Mouse (Mus musculus) heart, embryonic 16.5 days (tissue): ENCODE measurements around the gene Ankrd13b. TPM values are rescaled to one million over a fixed set of nuclear protein-coding genes. Genes with fewer than 3 reads are reported as not detected.

Experiments used
- ATAC-seq: fragments of 200-750 bp; cut with Nextera tagmentation; replicated peaks from 2 replicates; pipeline ENCODE4 v1.8.0; 2017; ENCODE audit warnings: moderate number of reproducible peaks; ENCODE audit not compliant: insufficient read depth, low FRiP score; ENCODE audit errors: extremely low read depth
- H3K27ac ChIP-seq: fragments of 300-500 bp; sonication (generic); 2 replicates; pipeline ENCODE4 v1.5.1; 2014; ENCODE audit warnings: mild to moderate bottlenecking, low read length, control low read depth, moderate library complexity
- H3K27me3 ChIP-seq: fragments of 300-500 bp; sonication (generic); 2 replicates; pipeline ENCODE4 v1.6.1; 2014; ENCODE audit warnings: low read length, mixed read lengths; ENCODE audit not compliant: control insufficient read depth, insufficient read depth
- H3K36me3 ChIP-seq: fragments of 300-500 bp; sonication (generic); 2 replicates; pipeline ENCODE4 v1.6.1; 2014; ENCODE audit not compliant: control insufficient read depth, insufficient read depth
- H3K4me1 ChIP-seq: fragments of 300-500 bp; sonication (generic); 2 replicates; pipeline ENCODE4 v1.6.1; 2014; ENCODE audit warnings: low read length, mixed read lengths; ENCODE audit not compliant: control insufficient read depth, insufficient read depth
- H3K4me2 ChIP-seq: fragments of 300-500 bp; sonication (generic); 2 replicates; pipeline ENCODE4 v1.6.1; 2014; ENCODE audit warnings: low read depth, mild to moderate bottlenecking, control low read depth, low read length
- H3K4me3 ChIP-seq: fragments of 300-500 bp; sonication (generic); 2 replicates; pipeline ENCODE4 v1.5.1; 2014; ENCODE audit warnings: mild to moderate bottlenecking, control low read depth, low read length
- H3K9ac ChIP-seq: fragments of 300-500 bp; sonication (generic); 2 replicates; pipeline ENCODE4 v1.6.1; 2014; ENCODE audit warnings: low read length, control low read depth
- H3K9me3 ChIP-seq: fragments of 300-500 bp; sonication (generic); replicated peaks from 2 replicates; pipeline ENCODE4 v1.6.1; 2016; ENCODE audit warnings: low read length; ENCODE audit not compliant: control insufficient read depth
- WGBS: fragments of 180-500 bp; shearing (Covaris S2); extraction: QIAGEN DNeasy Blood & Tissue Kit; methylation state at CpG from one replicate; pipeline ENCODE4 v1.1.7; 2014; 5-methylcytosine and 5-hydroxymethylcytosine counted together
- polyA plus RNA-seq: library from polyadenylated mRNA; unstranded; fragments of >200 nt; fragmentation: Nextera tagmentation; extraction: Ambion mirVana; gene quantifications from 2 replicates; pipeline ENCODE4 v1.2.1, GENCODE M21; 2015

The Ankrd13b gene
- polyA plus RNA-seq, 1 experiment from 2014 or later = 2.0 TPM

DNA sequence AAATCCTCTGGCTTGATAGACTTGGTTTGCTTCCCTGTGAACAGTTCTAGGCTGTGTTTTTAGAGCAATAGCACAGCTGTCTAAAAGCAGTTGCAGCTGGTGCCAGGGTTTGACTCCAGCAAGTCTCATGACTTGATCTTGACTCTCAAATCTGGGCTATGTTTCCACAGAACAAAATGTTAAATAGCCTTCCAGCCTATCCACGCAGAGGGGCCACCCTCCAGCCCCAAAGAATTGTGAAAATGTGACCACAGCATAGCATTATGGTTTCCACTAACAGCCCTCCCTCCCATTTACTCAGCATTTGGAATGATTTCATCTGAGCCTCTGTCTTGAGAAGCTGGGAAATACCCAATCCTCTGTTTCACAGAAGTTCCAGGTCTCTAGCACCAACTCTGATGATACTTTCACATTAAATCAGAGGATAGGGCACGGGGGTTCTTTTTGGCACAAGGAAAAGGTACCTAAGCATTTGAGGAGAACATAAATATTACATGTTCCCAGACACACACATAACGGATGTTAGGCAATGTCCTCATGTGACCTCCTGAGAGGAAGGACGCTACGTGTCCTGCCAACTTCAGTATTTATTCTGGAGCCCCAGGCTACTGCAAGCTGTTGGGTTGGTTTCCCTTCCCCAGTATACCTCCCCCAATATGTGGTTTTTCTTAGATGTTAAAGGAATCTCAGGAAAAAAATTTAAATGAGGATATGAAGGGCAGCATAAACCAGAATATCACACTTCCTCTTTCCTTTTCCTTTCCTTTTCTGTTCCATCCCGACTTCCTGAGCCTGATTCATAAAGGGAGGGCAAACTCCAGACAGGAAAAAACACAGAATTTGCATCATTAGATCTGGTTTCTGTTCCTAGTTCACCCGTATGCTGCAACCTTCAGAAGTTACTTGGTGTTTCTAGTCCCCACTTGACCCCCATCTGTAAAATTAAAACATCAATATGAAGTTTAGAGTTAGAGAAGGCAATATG, 47.0 kb downstream of the Ankrd13b start:
- Histone ChIP-seq H3K4me1 (peaks cover 44% of the 10 kb centered on the region), H3K9ac (no peak overlapping the region), H3K4me3 (no peak overlapping the region), H3K9me3 (no peaks in the 10 kb centered on the region), H3K4me2 (no peak overlapping the region), H3K27ac (peak overlapping the region; percentile 65), H3K27me3 (no peaks in the 10 kb centered on the region), H3K36me3 (peaks cover 23% of the 10 kb centered on the region; the same call in 1 of the 2 replicates)
- no peak for ATAC-seq
- WGBS = 58% methylated on average over 7 of the region's 7 CpGs

DNA sequence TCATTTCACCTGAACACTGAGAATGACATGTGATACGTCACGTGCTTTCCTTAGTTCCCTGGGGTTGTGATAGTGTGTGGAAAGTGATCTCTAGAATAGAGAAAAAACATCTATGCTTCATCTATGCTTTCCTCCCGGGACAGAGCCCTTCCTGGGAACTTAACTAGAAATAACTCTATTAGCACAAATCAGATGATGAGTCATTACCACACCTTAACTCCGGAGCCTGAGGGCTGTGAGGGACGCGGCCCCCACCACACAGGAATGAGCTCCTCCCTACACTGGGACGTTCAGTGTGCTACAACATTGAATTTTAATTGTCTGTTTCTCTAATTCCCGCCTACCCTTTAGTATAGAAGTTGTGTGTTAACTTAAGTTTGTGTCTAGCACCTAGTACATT, 48.5 kb downstream of the Ankrd13b start:
- no peaks in the 10 kb centered on the region for H3K27me3 ChIP-seq
- H3K27ac ChIP-seq = peak overlapping the region; percentile 75
- 65% methylated on average over 8 of the region's 8 CpGs for WGBS
- no peak for ATAC-seq
- H3K4me1 ChIP-seq = peaks cover 38% of the 10 kb centered on the region
- no peak overlapping the region for H3K4me3 ChIP-seq
- H3K9ac ChIP-seq = no peak overlapping the region
- H3K9me3 ChIP-seq = no peaks in the 10 kb centered on the region
- peaks cover 23% of the 10 kb centered on the region; the same call in 1 of the 2 replicates for H3K36me3 ChIP-seq
- H3K4me2 ChIP-seq = no peak overlapping the region

GRCm38 (mm10) chr11:77440081-77440480, 49.4 kb downstream of the Ankrd13b start:
- Histone ChIP-seq H3K4me1 (peaks cover 35% of the 10 kb centered on the region), H3K27me3 (no peaks in the 10 kb centered on the region), H3K27ac (peak overlapping the region; percentile 75), H3K36me3 (peaks cover 23% of the 10 kb centered on the region; the same call in 1 of the 2 replicates), H3K4me2 (no peak overlapping the region), H3K4me3 (no peak overlapping the region), H3K9me3 (no peaks in the 10 kb centered on the region), H3K9ac (no peak overlapping the region)
- 0 out of 2 replicates have a peak, but pooled peaks have one; percentile 41 for ATAC-seq
- 53% methylated on average over 9 of the region's 9 CpGs for WGBS

- Histone ChIP-seq H3K9me3 (no peaks in the 10 kb centered on the region), H3K27me3 (no peaks in the 10 kb centered on the region), H3K27ac (no peak overlapping the region), H3K4me3 (no peak overlapping the region), H3K36me3 (peaks cover 15% of the 10 kb centered on the region; the same call in 1 of the 2 replicates), H3K9ac (no peak overlapping the region), H3K4me1 (peaks cover 10% of the 10 kb centered on the region), H3K4me2 (no peak overlapping the region)
- ATAC-seq = no peak
- WGBS = 94% methylated on average over 2 of the region's 2 CpGs
Observed at GRCm38 (mm10) chr11:77437026-77437425, 52.5 kb downstream of the Ankrd13b start.

GRCm38 (mm10) chr11:77428446-77428845, 61.0 kb downstream of the Ankrd13b start:
- Histone ChIP-seq H3K27me3 (no peaks in the 10 kb centered on the region), H3K4me1 (peaks cover 2% of the 10 kb centered on the region; the same call in 1 of the 2 replicates), H3K4me2 (no peak overlapping the region), H3K9ac (no peak overlapping the region), H3K27ac (no peak overlapping the region), H3K9me3 (no peaks in the 10 kb centered on the region), H3K4me3 (no peak overlapping the region), H3K36me3 (peaks cover 39% of the 10 kb centered on the region)
- no peak for ATAC-seq
- 61% methylated on average over 1 of the region's 1 CpGs for WGBS

- no peaks in the 10 kb centered on the region for H3K9me3 ChIP-seq
- peak overlapping the region; percentile 95 for H3K27ac ChIP-seq
- no peak overlapping the region for H3K4me2 ChIP-seq
- peak overlapping the region; percentile 39 for H3K9ac ChIP-seq
- peaks cover 19% of the 10 kb centered on the region for H3K4me1 ChIP-seq
- H3K27me3 ChIP-seq = no peaks in the 10 kb centered on the region
- peak; percentile 98 for ATAC-seq
- H3K36me3 ChIP-seq = peaks cover 28% of the 10 kb centered on the region
- 21% methylated on average over 4 of the region's 4 CpGs for WGBS
- no peak overlapping the region for H3K4me3 ChIP-seq
Observed at GRCm38 (mm10) chr11:77423175-77423859, 66.2 kb downstream of the Ankrd13b start.

Other genes starting within 250 kb of the Ankrd13b start
- gene Coro6, start 27.3 kb downstream of the Ankrd13b start, polyA plus RNA-seq = 42.5 and 47.4 TPM in 2 replicates
- 7.5 and 7.7 TPM in 2 replicates for gene Git1, start 3.9 kb upstream of the Ankrd13b start, polyA plus RNA-seq
- gene Abhd15, start 25.4 kb upstream of the Ankrd13b start, polyA plus RNA-seq = 3.2 TPM in 2 replicates
- gene Trp53i13, start 26.3 kb upstream of the Ankrd13b start, polyA plus RNA-seq = 24.7 and 29.5 TPM in 2 replicates
- 0.22 and 0.26 TPM in 2 replicates for gene Gm10392, start 29.5 kb upstream of the Ankrd13b start, polyA plus RNA-seq
- gene Taok1, start 118.1 kb upstream of the Ankrd13b start, polyA plus RNA-seq = 10.1 and 12.0 TPM in 2 replicates
- gene Nufip2, start 196.5 kb upstream of the Ankrd13b start, polyA plus RNA-seq = 2.9 and 3.5 TPM in 2 replicates
- not detected in 2 replicates for gene Cryba1, start 235.6 kb upstream of the Ankrd13b start, polyA plus RNA-seq